Mouse (Mus musculus) cerebellum, adult 2 months (tissue): ENCODE results near the gene Il4i1. TPM values are rescaled to one million over a fixed set of nuclear protein-coding genes. Genes with fewer than 3 reads are reported as not detected.
A peak's percentile ranks its signal among the peaks of the same experiment; 100 is the strongest.

Source experiments
- DNase-seq, 2 experiments: peaks; one replicate each; pipeline ENCODE4 v3.0.0; 2021
- H3K27ac ChIP-seq: fragments of 200-500 bp; 2 replicates; pipeline ENCODE4 v1.5.1; 2012; ENCODE audit warnings: low read length, control low read depth, inconsistent platforms; ENCODE audit not compliant: insufficient read depth
- H3K27me3 ChIP-seq: fragments of 200-500 bp; 2 replicates; pipeline ENCODE4 v1.6.1; 2012; ENCODE audit warnings: inconsistent platforms, mild to moderate bottlenecking, low read length, moderate library complexity; ENCODE audit not compliant: control insufficient read depth, insufficient read depth
- H3K4me1 ChIP-seq: fragments of 200-500 bp; 2 replicates; pipeline ENCODE4 v1.6.1; 2011; ENCODE audit warnings: low read length; ENCODE audit not compliant: control insufficient read depth, insufficient read depth
- H3K4me3 ChIP-seq: fragments of 200-500 bp; replicated peaks from 2 replicates; pipeline ENCODE3; 2011; ENCODE audit warnings: mild to moderate bottlenecking, low read depth, low read length, control low read depth; ENCODE audit not compliant: insufficient read depth
- CTCF ChIP-seq: fragments of 200-500 bp; IDR thresholded peaks from 2 replicates; pipeline ENCODE4 v1.5.1; 2011; ENCODE audit warnings: low read depth, mild to moderate bottlenecking, control low read depth, low read length, moderate library complexity, borderline replicate concordance; ENCODE audit not compliant: insufficient read depth
- POLR2A ChIP-seq: fragments of 200-500 bp; IDR thresholded peaks from 2 replicates; pipeline ENCODE4 v1.6.1; 2011; ENCODE audit warnings: low read length, control low read depth, borderline replicate concordance; ENCODE audit not compliant: insufficient read depth
- WGBS: fragments of 180-500 bp; shearing (Covaris S2); methylation state at CpG from one replicate; pipeline ENCODE4 v1.1.7; 2018; 5-methylcytosine and 5-hydroxymethylcytosine counted together
- polyA plus RNA-seq: library from polyadenylated mRNA; depleted of rRNA; stranded (reverse); fragments of >200 nt; gene quantifications from 2 replicates; pipeline ENCODE4 v1.2.3, GENCODE M21; 2012; rRNA removed

The Il4i1 gene
- 1.4 and 1.9 TPM in 2 replicates for polyA plus RNA-seq

DNA sequence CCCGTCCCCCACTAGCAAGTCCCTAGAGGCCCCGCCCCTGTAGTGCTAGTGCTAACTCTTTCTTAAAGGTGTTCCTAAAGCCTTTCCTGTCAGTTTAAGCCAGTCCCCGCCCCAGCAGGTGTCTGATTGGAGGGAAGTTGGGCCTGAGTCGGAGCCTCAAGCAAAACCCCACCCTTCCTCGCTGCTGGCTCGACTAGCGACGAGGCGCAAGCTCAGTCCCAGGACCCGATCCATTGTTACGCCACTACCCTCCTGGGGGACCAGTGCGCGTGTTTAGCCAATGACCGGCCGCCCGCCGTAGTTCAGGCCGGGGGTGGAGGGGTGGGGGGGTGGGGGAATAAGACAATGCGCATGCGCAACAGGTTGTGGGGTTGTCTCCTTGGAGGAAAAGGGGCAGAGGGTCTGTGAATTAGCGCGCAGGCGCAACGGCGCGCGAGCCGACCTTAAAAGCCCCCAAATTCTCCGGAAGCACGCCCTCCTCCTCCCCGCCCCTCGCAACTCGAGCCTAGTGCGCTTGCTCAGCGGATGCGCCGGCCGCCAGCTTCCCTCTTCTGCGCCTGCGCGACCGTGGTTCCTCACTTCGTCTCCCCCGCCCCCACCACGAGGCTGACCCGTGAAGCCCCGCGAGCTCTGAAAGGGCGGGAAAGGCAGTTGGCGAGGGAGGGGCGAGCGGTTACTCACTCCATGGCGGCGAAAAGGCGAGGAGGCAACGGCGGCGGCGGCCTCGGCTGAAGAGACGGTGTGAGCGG is at the start of gene Il4i1, which contains the start of gene Nup62:
Gene Il4i1 (plus strand): TSS at position 667 of the 749 bp plus-strand sequence.
Gene Nup62 (plus strand): TSS at position 368 of the 749 bp plus-strand sequence.
- H3K4me1 ChIP-seq, result peaks cover 14% of the 10 kb centered on the region
- peak; percentile 98 for DNase-seq
- WGBS, result under 1% methylated on average over 62 of the region's 62 CpGs
- TF ChIP-seq CTCF (no peak), POLR2A (peak; percentile 51; the same call in 1 of the 2 replicates)
- H3K27ac ChIP-seq, result peak within 1 kb of the TSS; percentile 79
- peak within 1 kb of the TSS; percentile 83 for H3K4me3 ChIP-seq
- no peaks in the 10 kb centered on the region for H3K27me3 ChIP-seq

DNA sequence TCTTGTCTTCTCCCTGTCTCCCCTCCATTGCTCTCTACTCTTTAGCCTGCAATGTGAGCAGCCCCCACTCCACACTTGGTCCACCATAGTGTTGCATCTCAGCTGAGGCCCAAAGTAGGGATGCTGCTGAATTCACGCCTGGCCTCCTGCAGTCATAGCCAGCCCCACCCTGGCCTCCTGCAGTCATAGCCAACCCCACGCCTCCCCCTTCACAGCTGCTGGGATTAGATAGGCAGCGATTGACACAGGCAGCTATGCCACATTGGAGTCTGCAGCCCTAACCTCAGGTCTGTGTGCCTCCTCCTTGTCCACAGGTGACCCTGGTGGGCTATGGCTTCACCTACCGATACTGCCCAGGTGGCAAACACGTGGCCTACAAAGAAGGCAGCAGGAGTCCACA is 48.1 kb upstream of the Il4i1 start:
- TF ChIP-seq POLR2A (no peak), CTCF (no peak)

DNA sequence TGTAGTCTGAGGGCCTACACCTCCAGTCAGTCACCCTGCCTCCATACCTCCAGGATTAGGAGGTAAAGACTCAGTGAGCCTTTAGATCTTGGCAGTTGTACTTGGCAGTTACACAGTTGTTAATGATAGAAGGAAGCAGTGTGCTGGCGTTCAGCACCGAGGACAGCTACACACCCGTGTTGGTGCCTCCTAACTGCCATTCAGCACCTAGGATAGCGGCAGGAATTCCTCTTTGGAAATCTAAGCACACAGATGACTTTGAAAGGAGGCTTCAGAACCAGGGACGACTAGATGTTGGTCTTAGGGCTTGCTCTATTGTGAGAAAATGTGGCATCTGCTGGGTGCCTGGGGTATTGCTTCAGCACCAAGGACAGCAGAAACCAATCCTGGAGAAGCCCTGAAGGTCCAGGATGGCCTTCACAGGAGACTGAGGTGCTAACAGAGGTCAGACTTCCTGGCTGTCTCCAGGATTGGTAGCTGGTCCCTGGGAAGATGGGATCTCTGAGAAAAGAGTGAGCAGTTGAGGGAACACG is 46.1 kb upstream of the Il4i1 start:
- Histone ChIP-seq H3K27me3 (no peaks in the 10 kb centered on the region), H3K4me1 (no peaks in the 10 kb centered on the region), H3K27ac (no peak overlapping the region), H3K4me3 (no peak overlapping the region)
- WGBS, result 27% methylated on average over 6 of the region's 6 CpGs
- no peak for DNase-seq
- TF ChIP-seq CTCF (no peak), POLR2A (no peak)

More for the DNA sequence above, 48.1 kb upstream of the Il4i1 start:
- Histone ChIP-seq H3K27ac (no peak overlapping the region), H3K27me3 (no peaks in the 10 kb centered on the region), H3K4me1 (no peaks in the 10 kb centered on the region), H3K4me3 (no peak overlapping the region)
- no peak for DNase-seq
- 80% methylated on average over 5 of the region's 5 CpGs for WGBS

DNA sequence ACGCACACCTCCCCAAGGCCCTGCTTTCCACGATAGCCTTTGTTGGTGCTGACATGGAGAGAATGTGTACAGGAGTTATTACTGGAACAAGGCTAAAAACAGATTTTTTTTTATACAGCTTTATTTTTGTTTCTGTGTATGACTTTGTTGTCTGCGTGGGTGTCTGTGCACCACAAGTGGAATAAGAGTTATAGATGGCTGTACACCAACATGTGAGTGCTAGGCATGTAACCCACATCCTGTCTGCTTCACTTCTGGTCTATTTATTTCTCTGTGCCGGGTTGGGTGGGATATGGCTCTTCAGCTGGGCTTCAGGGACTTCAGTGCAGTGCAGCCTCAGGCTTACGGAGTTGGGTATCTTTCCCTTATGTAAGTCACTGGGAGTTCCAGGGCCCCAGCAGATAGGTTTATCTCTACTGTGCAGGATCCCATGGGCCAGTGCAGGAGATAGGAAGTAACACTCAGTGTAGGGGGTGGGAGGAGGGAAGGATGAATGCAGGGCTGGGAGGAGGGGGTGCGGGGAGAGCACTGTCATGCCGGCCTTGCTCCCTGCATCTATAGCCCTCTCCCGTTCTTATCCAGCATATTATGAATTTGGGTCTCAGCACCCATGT is 43.5 kb upstream of the Il4i1 start:
- WGBS, result 89% methylated on average over 8 of the region's 8 CpGs
- no peaks in the 10 kb centered on the region for H3K4me1 ChIP-seq
- H3K27me3 ChIP-seq, result no peaks in the 10 kb centered on the region
- TF ChIP-seq POLR2A (no peak), CTCF (no peak)
- no peak overlapping the region for H3K4me3 ChIP-seq
- no peak overlapping the region for H3K27ac ChIP-seq
- DNase-seq, result no peak

DNA sequence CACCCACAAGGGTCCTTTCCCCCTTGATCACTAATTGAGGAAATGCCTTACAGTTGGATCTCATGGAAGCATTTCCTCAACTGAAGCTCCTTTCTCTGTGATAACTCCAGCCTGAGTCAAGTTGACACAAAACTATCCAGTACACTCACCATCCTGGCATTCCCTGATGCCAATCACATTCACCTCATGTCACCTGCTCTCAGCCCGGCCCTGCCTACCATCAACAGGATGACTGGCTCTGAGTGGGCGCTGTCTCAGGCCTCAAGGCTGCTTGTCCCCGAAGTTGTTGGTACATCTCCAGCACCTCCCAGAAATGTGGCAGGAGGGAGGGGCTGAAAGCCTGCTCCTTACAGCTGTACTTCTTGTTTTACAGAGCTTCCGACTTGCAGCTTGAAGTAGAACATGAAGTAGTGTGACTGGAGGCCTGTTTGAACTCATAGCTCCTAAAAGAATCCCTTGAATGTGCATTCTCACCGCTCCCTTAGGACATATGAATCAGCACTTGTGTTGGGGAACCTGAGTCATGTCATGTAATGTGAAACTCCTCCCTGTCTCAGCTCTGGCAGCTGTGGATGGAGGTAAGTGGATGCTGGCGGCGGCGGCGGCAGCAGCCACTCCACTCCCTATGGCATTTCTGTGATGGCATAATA is 39.2 kb upstream of the Il4i1 start:
- no peaks in the 10 kb centered on the region for H3K27me3 ChIP-seq
- H3K4me3 ChIP-seq, result no peak overlapping the region
- no peak for TF ChIP-seq CTCF
- TF ChIP-seq POLR2A, result no peak
- WGBS, result 92% methylated on average over 9 of the region's 9 CpGs
- no peaks in the 10 kb centered on the region for H3K4me1 ChIP-seq
- no peak overlapping the region for H3K27ac ChIP-seq
- no peak for DNase-seq

DNA sequence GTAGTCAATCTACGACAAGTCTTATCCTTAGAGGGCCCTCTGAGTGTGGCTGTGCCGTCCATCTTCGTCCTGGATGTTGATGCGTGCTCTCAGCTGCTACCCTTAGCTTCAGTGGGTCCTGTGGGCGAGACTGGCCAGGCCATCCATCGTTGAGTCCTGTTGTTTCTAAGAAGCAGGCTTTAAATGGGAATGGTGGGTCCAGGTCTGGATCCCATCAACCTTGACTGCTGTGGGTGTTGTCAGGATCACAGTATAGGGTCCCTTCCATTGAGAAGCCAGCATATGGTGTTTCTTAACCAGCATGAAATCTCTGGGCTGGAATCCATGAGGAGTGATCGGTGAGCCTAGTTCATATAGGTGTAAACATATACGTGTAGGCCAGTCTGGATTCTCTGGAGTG is 36.1 kb upstream of the Il4i1 start:
- WGBS, result 84% methylated on average over 8 of the region's 8 CpGs
- Histone ChIP-seq H3K4me1 (no peaks in the 10 kb centered on the region), H3K27me3 (no peaks in the 10 kb centered on the region), H3K4me3 (no peak overlapping the region), H3K27ac (no peak overlapping the region)
- no peak for TF ChIP-seq CTCF
- no peak for TF ChIP-seq POLR2A
- DNase-seq, result no peak

DNA sequence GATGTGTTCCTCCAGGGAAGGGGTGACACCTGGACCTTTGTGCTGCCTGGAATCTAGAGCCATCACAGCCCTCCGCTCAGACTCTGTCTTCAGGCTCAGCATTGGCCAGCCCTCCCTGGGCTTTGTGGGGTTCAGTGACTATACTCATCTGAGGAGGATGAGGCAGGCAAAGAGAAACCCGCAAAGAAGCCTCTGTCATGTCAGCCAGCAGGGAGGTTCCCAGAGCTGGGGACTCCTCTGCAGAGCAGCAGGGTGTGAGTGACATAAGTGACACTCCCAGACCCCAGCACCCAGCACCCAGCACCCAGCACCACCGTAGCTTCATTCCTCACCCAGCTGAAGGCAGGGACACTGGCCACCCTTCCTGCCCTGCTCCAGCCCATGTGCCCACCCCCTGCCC is 26.7 kb upstream of the Il4i1 start:
- no peaks in the 10 kb centered on the region for H3K4me1 ChIP-seq
- TF ChIP-seq CTCF (no peak), POLR2A (no peak)
- H3K27ac ChIP-seq, result no peak overlapping the region
- WGBS, result 79% methylated on average over 3 of the region's 3 CpGs
- no peak overlapping the region for H3K4me3 ChIP-seq
- no peak for DNase-seq
- H3K27me3 ChIP-seq, result no peaks in the 10 kb centered on the region

DNA sequence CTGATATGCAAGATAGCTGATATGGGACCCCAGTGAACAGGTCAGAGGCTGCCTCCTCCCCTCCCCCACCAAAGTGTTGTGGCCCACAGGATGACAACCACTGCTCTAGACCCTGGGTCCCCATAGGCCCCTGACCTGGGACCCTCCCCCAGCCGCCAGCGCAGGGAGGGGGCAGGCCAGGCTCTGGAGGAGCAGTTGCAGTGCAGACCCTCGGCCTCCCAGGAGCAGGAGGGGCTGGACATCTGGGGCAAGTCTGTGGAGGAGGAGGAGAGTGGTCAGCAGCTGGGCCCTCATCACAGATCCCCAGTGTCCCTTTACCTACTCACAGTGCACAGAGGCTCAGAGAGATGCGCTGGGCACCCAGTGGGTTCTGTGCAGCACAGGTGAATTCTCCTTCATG is 26.1 kb upstream of the Il4i1 start:
- TF ChIP-seq POLR2A, result no peak
- no peak for TF ChIP-seq CTCF
- no peak overlapping the region for H3K4me3 ChIP-seq
- H3K27me3 ChIP-seq, result no peaks in the 10 kb centered on the region
- 53% methylated on average over 4 of the region's 4 CpGs for WGBS
- DNase-seq, result no peak
- no peaks in the 10 kb centered on the region for H3K4me1 ChIP-seq
- no peak overlapping the region for H3K27ac ChIP-seq
